Mouse (Mus musculus) inflammation-experienced regulatory T-cells, adult 6 months (primary cell): ENCODE results near the gene Vstm5. TPM values are rescaled to one million over a fixed set of nuclear protein-coding genes. Genes with fewer than 3 reads are reported as not detected.

Experiments used
- polyA plus RNA-seq, 3 experiments: library from polyadenylated mRNA; unstranded; fragments of 100-300 nt; shearing (Covaris generic); gene quantifications; one replicate each; pipeline ENCODE4 v1.2.1; 2017

Gene Vstm5
- polyA plus RNA-seq, 3 experiments from 2014 or later, result not detected

Other genes starting within 250 kb of the Vstm5 start
- 10 to 100 TPM; 21.8 to 27.3 (median 22.6) TPM for gene Panx1, start 193.6 kb upstream of the Vstm5 start, polyA plus RNA-seq
- gene Hephl1, start 126.9 kb upstream of the Vstm5 start, polyA plus RNA-seq, result not detected
- 10 to 100 TPM; 21.2 to 39.0 (median 24.7) TPM for gene Med17, start 40.9 kb downstream of the Vstm5 start, polyA plus RNA-seq
- gene Taf1d, start 67.2 kb downstream of the Vstm5 start, polyA plus RNA-seq, result 100 to 1,000 TPM; 108 to 150 (median 131) TPM
- 1 to 10 TPM; 3.2 to 7.2 (median 5.0) TPM for gene 4931406C07Rik, start 67.4 kb downstream of the Vstm5 start, polyA plus RNA-seq
- gene Cep295, start 118.7 kb downstream of the Vstm5 start, polyA plus RNA-seq, result 10 to 100 TPM; 20.4 to 31.8 (median 30.6) TPM